Mouse (Mus musculus): ENCODE results near the gene Cracr2b. TPM values are rescaled to one million over a fixed set of nuclear protein-coding genes. Genes with fewer than 3 reads are reported as not detected.

Gene Cracr2b
- total and polyA plus RNA-seq, 3 experiments, result 0.73 to 6.9 TPM; not detected in 1

- H3K36me3 ChIP-seq (ENCODE audit: control insufficient read depth in 1 of 2, insufficient read depth in 2 of 2, low read length in 2 of 2), result no peaks in the 10 kb centered on the region
Measured at GRCm38 (mm10) chr7:141510681-141511191, 49.8 kb downstream of the Cracr2b start.

More at GRCm38 (mm10) chr7:141510681-141511191, 49.8 kb downstream of the Cracr2b start:
- H3K79me2 ChIP-seq (ENCODE audit: control insufficient read depth, insufficient read depth, low read length, poor library complexity), result no peaks in the 10 kb centered on the region
- no peak overlapping the region for H3K27ac ChIP-seq (ENCODE audit: control insufficient read depth, low read depth, low read length)
- no peak overlapping the region for H3K4me3 ChIP-seq (ENCODE audit: control insufficient read depth in 1 of 2, insufficient read depth in 1 of 2, low read depth in 2 of 2, low read length in 2 of 2)
- no peaks in the 10 kb centered on the region for H3K27me3 ChIP-seq (ENCODE audit: control insufficient read depth in 1 of 2, insufficient read depth in 2 of 2, low read length in 2 of 2)
- H3K4me1 ChIP-seq (ENCODE audit: control insufficient read depth in 1 of 2, insufficient read depth in 2 of 2, low read length in 2 of 2), result no peaks in the 10 kb centered on the region
- no peaks in the 10 kb centered on the region for H3K9me3 ChIP-seq (replicated peaks; ENCODE audit: insufficient read depth, low read length)
- no peak overlapping the region for H3K9ac ChIP-seq (ENCODE audit: control insufficient read depth, low read depth, low read length, poor library complexity, severe bottlenecking)
- no peak for TF ChIP-seq USF1 (IDR thresholded peaks at IDR 0.05; ENCODE audit: low read depth, low read length)
- no peak for TF ChIP-seq MAX (IDR thresholded peaks at IDR 0.05; ENCODE audit: low read length)
- TF ChIP-seq ETS1 (IDR thresholded peaks at IDR 0.05; ENCODE audit: low read depth, low read length), result no peak
- DNase-seq (ENCODE audit: low read depth, low spot score), result no peak

Other genes starting within 250 kb of the Cracr2b start
- gene Lmntd2, start 247.0 kb upstream of the Cracr2b start, total RNA-seq (2012; rRNA removed), result not detected in 2 replicates
- under 1 TPM in 1 of 2 experiments, not detected in 1; 0.43 TPM for gene Lmntd2, start 247.0 kb upstream of the Cracr2b start, polyA plus RNA-seq (2012; ENCODE audit: insufficient read depth in 1 of 2, insufficient read length in 2 of 2, low read depth in 1 of 2, low replicate concordance in 2 of 2, missing spikeins in 1 of 2)
- gene Rassf7, start 245.2 kb upstream of the Cracr2b start, total RNA-seq (2012; rRNA removed), result 7.0 and 7.6 TPM in 2 replicates
- gene Rassf7, start 245.2 kb upstream of the Cracr2b start, polyA plus RNA-seq (2012; ENCODE audit: insufficient read depth in 1 of 2, insufficient read length in 2 of 2, low read depth in 1 of 2, low replicate concordance in 2 of 2, missing spikeins in 1 of 2), result 1 to 10 TPM in 1 of 2 experiments, not detected in 1; 9.5 TPM
- 65.0 and 66.1 TPM in 2 replicates for gene Phrf1, start 232.3 kb upstream of the Cracr2b start, total RNA-seq (2012; rRNA removed)
- 1,000 to 10,000 TPM in 1 of 2 experiments, 10 to 100 TPM in 1; 91.2 to 1,029 TPM for gene Phrf1, start 232.3 kb upstream of the Cracr2b start, polyA plus RNA-seq (2012; ENCODE audit: insufficient read depth in 1 of 2, insufficient read length in 2 of 2, low read depth in 1 of 2, low replicate concordance in 2 of 2, missing spikeins in 1 of 2)
- gene Irf7, start 194.6 kb upstream of the Cracr2b start, total RNA-seq (2012; rRNA removed), result 0.52 and 1.9 TPM in 2 replicates
- 1 to 10 TPM in 1 of 2 experiments, not detected in 1; 2.0 TPM for gene Irf7, start 194.6 kb upstream of the Cracr2b start, polyA plus RNA-seq (2012; ENCODE audit: insufficient read depth in 1 of 2, insufficient read length in 2 of 2, low read depth in 1 of 2, low replicate concordance in 2 of 2, missing spikeins in 1 of 2)
- gene Cdhr5, start 184.3 kb upstream of the Cracr2b start, total RNA-seq (2012; rRNA removed), result not detected in 2 replicates
- gene Cdhr5, start 184.3 kb upstream of the Cracr2b start, polyA plus RNA-seq (2012; ENCODE audit: insufficient read depth in 1 of 2, insufficient read length in 2 of 2, low read depth in 1 of 2, low replicate concordance in 2 of 2, missing spikeins in 1 of 2), result not detected
- gene Sct, start 182.0 kb upstream of the Cracr2b start, total RNA-seq (2012; rRNA removed), result not detected in 2 replicates
- gene Sct, start 182.0 kb upstream of the Cracr2b start, polyA plus RNA-seq (2012; ENCODE audit: insufficient read depth in 1 of 2, insufficient read length in 2 of 2, low read depth in 1 of 2, low replicate concordance in 2 of 2, missing spikeins in 1 of 2), result not detected
- not detected in 2 replicates for gene Drd4, start 169.1 kb upstream of the Cracr2b start, total RNA-seq (2012; rRNA removed)
- not detected for gene Drd4, start 169.1 kb upstream of the Cracr2b start, polyA plus RNA-seq (2012; ENCODE audit: insufficient read depth in 1 of 2, insufficient read length in 2 of 2, low read depth in 1 of 2, low replicate concordance in 2 of 2, missing spikeins in 1 of 2)
- gene Deaf1, start 133.4 kb upstream of the Cracr2b start, total RNA-seq (2012; rRNA removed), result 9.8 and 13.2 TPM in 2 replicates
- 10 to 100 TPM in 1 of 2 experiments, not detected in 1; 91.1 TPM for gene Deaf1, start 133.4 kb upstream of the Cracr2b start, polyA plus RNA-seq (2012; ENCODE audit: insufficient read depth in 1 of 2, insufficient read length in 2 of 2, low read depth in 1 of 2, low replicate concordance in 2 of 2, missing spikeins in 1 of 2)
- 12.2 and 12.3 TPM in 2 replicates for gene Tmem80, start 133.4 kb upstream of the Cracr2b start, total RNA-seq (2012; rRNA removed)
- gene Tmem80, start 133.4 kb upstream of the Cracr2b start, polyA plus RNA-seq (2012; ENCODE audit: insufficient read depth in 1 of 2, insufficient read length in 2 of 2, low read depth in 1 of 2, low replicate concordance in 2 of 2, missing spikeins in 1 of 2), result 10 to 100 TPM in 1 of 2 experiments, not detected in 1; 27.7 TPM
- 0.46 TPM in 1 of 2 replicates, not detected in the other for gene Eps8l2, start 122.2 kb upstream of the Cracr2b start, total RNA-seq (2012; rRNA removed)
- gene Eps8l2, start 122.2 kb upstream of the Cracr2b start, polyA plus RNA-seq (2012; ENCODE audit: insufficient read depth in 1 of 2, insufficient read length in 2 of 2, low read depth in 1 of 2, low replicate concordance in 2 of 2, missing spikeins in 1 of 2), result under 1 TPM in 1 of 2 experiments, not detected in 1; 0.10 TPM
- 415 and 498 TPM in 2 replicates for gene Taldo1, start 68.9 kb upstream of the Cracr2b start, total RNA-seq (2012; rRNA removed)
- 100 to 1,000 TPM in 1 of 2 experiments, not detected in 1; 298 TPM for gene Taldo1, start 68.9 kb upstream of the Cracr2b start, polyA plus RNA-seq (2012; ENCODE audit: insufficient read depth in 1 of 2, insufficient read length in 2 of 2, low read depth in 1 of 2, low replicate concordance in 2 of 2, missing spikeins in 1 of 2)
- gene Gatd1, start 47.0 kb upstream of the Cracr2b start, total RNA-seq (2012; rRNA removed), result 21.0 and 21.6 TPM in 2 replicates
- gene Gatd1, start 47.0 kb upstream of the Cracr2b start, polyA plus RNA-seq (2012; ENCODE audit: insufficient read depth in 1 of 2, insufficient read length in 2 of 2, low read depth in 1 of 2, low replicate concordance in 2 of 2, missing spikeins in 1 of 2), result 10 to 100 TPM in 1 of 2 experiments, not detected in 1; 35.9 TPM
- gene Cend1, start 31.6 kb upstream of the Cracr2b start, total RNA-seq (2012; rRNA removed), result not detected in 2 replicates
- gene Cend1, start 31.6 kb upstream of the Cracr2b start, polyA plus RNA-seq (2012; ENCODE audit: insufficient read depth in 1 of 2, insufficient read length in 2 of 2, low read depth in 1 of 2, low replicate concordance in 2 of 2, missing spikeins in 1 of 2), result not detected
- gene Slc25a22, start 23.2 kb upstream of the Cracr2b start, total RNA-seq (2012; rRNA removed), result 17.7 and 23.8 TPM in 2 replicates
- gene Slc25a22, start 23.2 kb upstream of the Cracr2b start, polyA plus RNA-seq (2012; ENCODE audit: insufficient read depth in 1 of 2, insufficient read length in 2 of 2, low read depth in 1 of 2, low replicate concordance in 2 of 2, missing spikeins in 1 of 2), result 10 to 100 TPM in 1 of 2 experiments, not detected in 1; 46.0 TPM
- 5.0 and 6.4 TPM in 2 replicates for gene Pidd1, start 17.1 kb upstream of the Cracr2b start, total RNA-seq (2012; rRNA removed)
- 10 to 100 TPM in 1 of 2 experiments, not detected in 1; 27.2 TPM for gene Pidd1, start 17.1 kb upstream of the Cracr2b start, polyA plus RNA-seq (2012; ENCODE audit: insufficient read depth in 1 of 2, insufficient read length in 2 of 2, low read depth in 1 of 2, low replicate concordance in 2 of 2, missing spikeins in 1 of 2)
- gene Rplp2, start 13.7 kb upstream of the Cracr2b start, total RNA-seq (2012; rRNA removed), result 3,188 and 3,690 TPM in 2 replicates
- 1,000 to 10,000 TPM in 1 of 2 experiments, not detected in 1; 3,503 TPM for gene Rplp2, start 13.7 kb upstream of the Cracr2b start, polyA plus RNA-seq (2012; ENCODE audit: insufficient read depth in 1 of 2, insufficient read length in 2 of 2, low read depth in 1 of 2, low replicate concordance in 2 of 2, missing spikeins in 1 of 2)
- 8.3 and 9.9 TPM in 2 replicates for gene Pnpla2, start 5.9 kb upstream of the Cracr2b start, total RNA-seq (2012; rRNA removed)
- 10 to 100 TPM in 1 of 2 experiments, not detected in 1; 38.6 TPM for gene Pnpla2, start 5.9 kb upstream of the Cracr2b start, polyA plus RNA-seq (2012; ENCODE audit: insufficient read depth in 1 of 2, insufficient read length in 2 of 2, low read depth in 1 of 2, low replicate concordance in 2 of 2, missing spikeins in 1 of 2)
- gene Cd151, start 6.3 kb downstream of the Cracr2b start, total RNA-seq (2012; rRNA removed), result 38.9 and 40.6 TPM in 2 replicates
- 10 to 100 TPM in 1 of 2 experiments, not detected in 1; 86.6 TPM for gene Cd151, start 6.3 kb downstream of the Cracr2b start, polyA plus RNA-seq (2012; ENCODE audit: insufficient read depth in 1 of 2, insufficient read length in 2 of 2, low read depth in 1 of 2, low replicate concordance in 2 of 2, missing spikeins in 1 of 2)
- gene Polr2l, start 14.0 kb downstream of the Cracr2b start, total RNA-seq (2012; rRNA removed), result 110 and 114 TPM in 2 replicates
- 10 to 100 TPM in 1 of 2 experiments, not detected in 1; 82.4 TPM for gene Polr2l, start 14.0 kb downstream of the Cracr2b start, polyA plus RNA-seq (2012; ENCODE audit: insufficient read depth in 1 of 2, insufficient read length in 2 of 2, low read depth in 1 of 2, low replicate concordance in 2 of 2, missing spikeins in 1 of 2)
- gene Tspan4, start 14.1 kb downstream of the Cracr2b start, total RNA-seq (2012; rRNA removed), result 82.5 and 110 TPM in 2 replicates
- gene Tspan4, start 14.1 kb downstream of the Cracr2b start, polyA plus RNA-seq (2012; ENCODE audit: insufficient read depth in 1 of 2, insufficient read length in 2 of 2, low read depth in 1 of 2, low replicate concordance in 2 of 2, missing spikeins in 1 of 2), result 10 to 100 TPM in 1 of 2 experiments, not detected in 1; 97.9 TPM
- gene Chid1, start 78.8 kb downstream of the Cracr2b start, total RNA-seq (2012; rRNA removed), result 36.1 and 36.3 TPM in 2 replicates
- gene Chid1, start 78.8 kb downstream of the Cracr2b start, polyA plus RNA-seq (2012; ENCODE audit: insufficient read depth in 1 of 2, insufficient read length in 2 of 2, low read depth in 1 of 2, low replicate concordance in 2 of 2, missing spikeins in 1 of 2), result 10 to 100 TPM in 1 of 2 experiments, not detected in 1; 46.7 TPM
- 59.5 and 60.6 TPM in 2 replicates for gene Ap2a2, start 101.1 kb downstream of the Cracr2b start, total RNA-seq (2012; rRNA removed)
- 10 to 100 TPM; 34.7 to 67.9 TPM for gene Ap2a2, start 101.1 kb downstream of the Cracr2b start, polyA plus RNA-seq (2012; ENCODE audit: insufficient read depth in 1 of 2, insufficient read length in 2 of 2, low read depth in 1 of 2, low replicate concordance in 2 of 2, missing spikeins in 1 of 2)
- gene Muc6, start 194.2 kb downstream of the Cracr2b start, total RNA-seq (2012; rRNA removed), result 0.04 TPM in 1 of 2 replicates, not detected in the other
- under 1 TPM in 1 of 2 experiments, not detected in 1; 0.19 TPM for gene Muc6, start 194.2 kb downstream of the Cracr2b start, polyA plus RNA-seq (2012; ENCODE audit: insufficient read depth in 1 of 2, insufficient read length in 2 of 2, low read depth in 1 of 2, low replicate concordance in 2 of 2, missing spikeins in 1 of 2)
- gene Muc2, start 229.2 kb downstream of the Cracr2b start, total RNA-seq (2012; rRNA removed), result not detected in 2 replicates
- gene Muc2, start 229.2 kb downstream of the Cracr2b start, polyA plus RNA-seq (2012; ENCODE audit: insufficient read depth in 1 of 2, insufficient read length in 2 of 2, low read depth in 1 of 2, low replicate concordance in 2 of 2, missing spikeins in 1 of 2), result under 1 TPM in 1 of 2 experiments, not detected in 1; 0.04 TPM